In genomic region chr10:39451918-39452624, GRCm38 (mm10) we compare ENCODE assay signal across 10 mouse cellular contexts.
DNase-seq lines count a peak whose midpoint lies in the region; ATAC-seq and TF ChIP-seq lines count a peak whose summit lies in the region.
"Had no signal": no experiment of that assay in that cellular context is flagged by ENCODE, and none has a peak within 500 bp of the region (broad histone marks: within the 10 kb centered on the region; RNA-seq: fewer than 3 reads in every experiment).

No protein-coding gene starts in this region.

- no peak for TF ChIP-seq EP300 in lung, postnatal 0 days (IDR thresholded peaks at IDR 0.05)

- TF ChIP-seq POLR2A in lung, adult 2 months (IDR thresholded peaks at IDR 0.05; ENCODE audit: borderline replicate concordance, extremely low read depth, low read depth, low read length) = no peak

- H3K36me3 ChIP-seq in heart, embryonic 12.5 days = no peaks in the 10 kb centered on the region
- H3K36me3 ChIP-seq in heart, embryonic 10.5 days = no peaks in the 10 kb centered on the region
- H3K36me3 ChIP-seq in lung, postnatal 0 days (ENCODE audit: insufficient read depth, low read length) = no peaks in the 10 kb centered on the region
- H3K36me3 ChIP-seq in hindbrain, embryonic 12.5 days = no peaks in the 10 kb centered on the region
- no peaks in the 10 kb centered on the region for H3K36me3 ChIP-seq in neural tube, embryonic 15.5 days
- H3K36me3 ChIP-seq: liver, embryonic 15.5 days had no signal

- TF ChIP-seq CTCF in lung, postnatal 0 days (IDR thresholded peaks at IDR 0.05) = no peak
- TF ChIP-seq CTCF in lung, adult 2 months (IDR thresholded peaks at IDR 0.05; ENCODE audit: insufficient read depth, low read length) = no peak

- peak overlapping the region; percentile 58; the same call in 1 of the 2 replicates for H3K27ac ChIP-seq in heart, embryonic 12.5 days (ENCODE audit: poor library complexity, severe bottlenecking)
- H3K27ac ChIP-seq in heart, embryonic 10.5 days = no peak overlapping the region
- H3K27ac ChIP-seq in lung, postnatal 0 days (ENCODE audit: low read length) = 0 out of 2 replicates have a peak overlapping the region, but pooled peaks have one; percentile 27
- H3K27ac ChIP-seq in hindbrain, embryonic 12.5 days = peak overlapping the region; percentile 36; the same call in 1 of the 2 replicates
- peak overlapping the region; percentile 64 for H3K27ac ChIP-seq in neural tube, embryonic 15.5 days (replicated peaks)
- H3K27ac ChIP-seq: liver, embryonic 15.5 days had no signal

- H3K4me3 ChIP-seq in heart, embryonic 12.5 days = no peak overlapping the region
- no peak overlapping the region for H3K4me3 ChIP-seq in heart, embryonic 10.5 days
- H3K4me3 ChIP-seq in lung, postnatal 0 days (ENCODE audit: low read depth, low read length) = no peak overlapping the region
- H3K4me3 ChIP-seq in lung, adult 2 months (replicated peaks; ENCODE audit: extremely low read depth, low read depth, low read length) = no peak overlapping the region
- no peak overlapping the region for H3K4me3 ChIP-seq in hindbrain, embryonic 12.5 days
- H3K4me3 ChIP-seq in neural tube, embryonic 15.5 days (replicated peaks) = no peak overlapping the region
- H3K4me3 ChIP-seq: liver, embryonic 15.5 days had no signal

- peaks cover 43% of the 10 kb centered on the region for H3K4me1 ChIP-seq in heart, embryonic 12.5 days (replicated peaks)
- H3K4me1 ChIP-seq in heart, embryonic 10.5 days = peaks cover 53% of the 10 kb centered on the region
- H3K4me1 ChIP-seq in lung, postnatal 0 days (ENCODE audit: insufficient read depth, low read depth, low read length) = no peaks in the 10 kb centered on the region; the same call in 1 of the 2 replicates
- H3K4me1 ChIP-seq in lung, adult 2 months (ENCODE audit: control insufficient read depth, insufficient read depth, low read length) = peaks cover 13% of the 10 kb centered on the region
- peaks cover 44% of the 10 kb centered on the region for H3K4me1 ChIP-seq in hindbrain, embryonic 12.5 days
- peaks cover 63% of the 10 kb centered on the region for H3K4me1 ChIP-seq in neural tube, embryonic 15.5 days

- no peak for ATAC-seq in heart, embryonic 12.5 days (ENCODE audit: insufficient number of reproducible peaks, low FRiP score)
- no peak for ATAC-seq in lung, postnatal 0 days
- peak; percentile 45 for ATAC-seq in hindbrain, embryonic 12.5 days (ENCODE audit: low FRiP score)
- ATAC-seq in neural tube, embryonic 15.5 days (ENCODE audit: low FRiP score) = 0 out of 2 replicates have a peak, but pooled peaks have one; percentile 35

- H3K9ac ChIP-seq in heart, embryonic 12.5 days = no peak overlapping the region
- no peak overlapping the region for H3K9ac ChIP-seq in lung, postnatal 0 days (replicated peaks; ENCODE audit: low read depth)
- H3K9ac ChIP-seq in hindbrain, embryonic 12.5 days = no peak overlapping the region
- H3K9ac ChIP-seq in neural tube, embryonic 15.5 days (replicated peaks) = no peak overlapping the region
- H3K9ac ChIP-seq: liver, embryonic 15.5 days had no signal

- no peak for DNase-seq in heart, embryonic 10.5 days (ENCODE audit: low spot score)
- no peak for DNase-seq in lung, postnatal 0 days (ENCODE audit: low spot score)
- DNase-seq in lung, adult 2 months = no peak
- DNase-seq in right cerebral cortex, adult 18-20 months = no peak
- DNase-seq: adrenal gland, postnatal 10 days; cerebellum, postnatal 10 days had no signal

- H3K9me3 ChIP-seq in heart, embryonic 12.5 days (replicated peaks) = no peaks in the 10 kb centered on the region
- no peaks in the 10 kb centered on the region for H3K9me3 ChIP-seq in heart, embryonic 10.5 days
- no peaks in the 10 kb centered on the region for H3K9me3 ChIP-seq in lung, postnatal 0 days (ENCODE audit: low read length)
- no peaks in the 10 kb centered on the region for H3K9me3 ChIP-seq in hindbrain, embryonic 12.5 days (replicated peaks)
- H3K9me3 ChIP-seq in neural tube, embryonic 15.5 days (replicated peaks) = no peaks in the 10 kb centered on the region
- H3K9me3 ChIP-seq: liver, embryonic 15.5 days had no signal

- 84% methylated on average over 8 of the region's 8 CpGs for WGBS in heart, embryonic 12.5 days
- WGBS in heart, embryonic 10.5 days = 83% methylated on average over 8 of the region's 8 CpGs
- 84% methylated on average over 8 of the region's 8 CpGs for WGBS in lung, postnatal 0 days
- 81% methylated on average over 8 of the region's 8 CpGs for WGBS in lung, adult 2 months
- WGBS in hindbrain, embryonic 12.5 days = 59% methylated on average over 8 of the region's 8 CpGs
- 31% methylated on average over 8 of the region's 8 CpGs for WGBS in neural tube, embryonic 15.5 days

- no peaks in the 10 kb centered on the region for H3K27me3 ChIP-seq in heart, embryonic 12.5 days (replicated peaks)
- no peaks in the 10 kb centered on the region for H3K27me3 ChIP-seq in heart, embryonic 10.5 days (ENCODE audit: insufficient read depth, poor library complexity, severe bottlenecking)
- H3K27me3 ChIP-seq in lung, postnatal 0 days (replicated peaks; ENCODE audit: insufficient read depth, low read length) = no peaks in the 10 kb centered on the region
- no peaks in the 10 kb centered on the region for H3K27me3 ChIP-seq in hindbrain, embryonic 12.5 days
- H3K27me3 ChIP-seq in neural tube, embryonic 15.5 days (replicated peaks) = no peaks in the 10 kb centered on the region
- H3K27me3 ChIP-seq: liver, embryonic 15.5 days had no signal

- no peak overlapping the region for H3K4me2 ChIP-seq in heart, embryonic 12.5 days
- no peak overlapping the region for H3K4me2 ChIP-seq in lung, postnatal 0 days (replicated peaks; ENCODE audit: low read depth, low read length)
- no peak overlapping the region for H3K4me2 ChIP-seq in hindbrain, embryonic 12.5 days (replicated peaks)
- no peak overlapping the region for H3K4me2 ChIP-seq in neural tube, embryonic 15.5 days
- H3K4me2 ChIP-seq: liver, embryonic 15.5 days had no signal

Comparison
In these comparisons a context has a peak if more than half of its experiments do, and no peak if none do; other contexts are left out.
1. ATAC-seq: peak in hindbrain, embryonic 12.5 days (single experiment) and neural tube, embryonic 15.5 days (single experiment); none in heart, embryonic 12.5 days (single experiment) and lung, postnatal 0 days (single experiment).